Mouse (Mus musculus) forebrain, postnatal 0 days (tissue): Measurements from ENCODE around the gene Slc48a1. TPM values are rescaled to one million over a fixed set of nuclear protein-coding genes. Genes with fewer than 3 reads are reported as not detected.
A peak's percentile ranks its signal among the peaks of the same experiment; 100 is the strongest.

Experiments used
- ATAC-seq: fragments of 200-750 bp; cut with Nextera tagmentation; 2 replicates; pipeline ENCODE4 v1.8.0; 2017; ENCODE audit warnings: mild to moderate bottlenecking, moderate library complexity
- DNase-seq: peaks from one replicate; pipeline ENCODE4 v3.0.0-alpha.2; 2015
- H3K27ac ChIP-seq: fragments of 300-500 bp; sonication (generic); 2 replicates; pipeline ENCODE4 v1.5.1; 2014; ENCODE audit warnings: low read depth, mild to moderate bottlenecking, antibody characterized with exemption, low read length, moderate library complexity, mixed read lengths
- H3K27me3 ChIP-seq: fragments of 300-500 bp; sonication (generic); 2 replicates; pipeline ENCODE4 v1.6.1; 2014; ENCODE audit warnings: mild to moderate bottlenecking, low read length, mixed read lengths; ENCODE audit not compliant: insufficient read depth
- H3K36me3 ChIP-seq: fragments of 300-500 bp; sonication (generic); 2 replicates; pipeline ENCODE4 v1.6.1; 2014; ENCODE audit warnings: mild to moderate bottlenecking, moderate library complexity; ENCODE audit not compliant: insufficient read depth
- H3K4me1 ChIP-seq: fragments of 300-500 bp; sonication (generic); 2 replicates; pipeline ENCODE4 v1.6.1; 2014; ENCODE audit warnings: antibody characterized with exemption; ENCODE audit not compliant: insufficient read depth
- H3K4me2 ChIP-seq: fragments of 300-500 bp; sonication (generic); 2 replicates; pipeline ENCODE4 v1.6.1; 2014; ENCODE audit warnings: low read depth, mild to moderate bottlenecking, moderate library complexity
- H3K4me3 ChIP-seq: fragments of 300-500 bp; sonication (generic); 2 replicates; pipeline ENCODE4 v1.5.1; 2014; ENCODE audit warnings: low read depth, low read length, mixed read lengths
- H3K9ac ChIP-seq: fragments of 300-500 bp; sonication (generic); 2 replicates; pipeline ENCODE4 v1.6.1; 2014; ENCODE audit warnings: mild to moderate bottlenecking
- H3K9me3 ChIP-seq: fragments of 300-500 bp; sonication (generic); 2 replicates; pipeline ENCODE4 v1.6.1; 2016; ENCODE audit warnings: low read length
- CTCF ChIP-seq: sonication (generic); IDR thresholded peaks from 2 replicates; pipeline ENCODE4 v1.5.1; 2016; ENCODE audit warnings: antibody characterized with exemption, control low read depth, low read depth
- WGBS: fragments of 180-500 bp; shearing (Covaris S2); extraction: QIAGEN DNeasy Blood & Tissue Kit; methylation state at CpG from one replicate; pipeline ENCODE4 v1.1.7; 2014; 5-methylcytosine and 5-hydroxymethylcytosine counted together
- polyA plus RNA-seq: library from polyadenylated mRNA; unstranded; fragments of >200 nt; fragmentation: Nextera tagmentation; extraction: Ambion mirVana; gene quantifications from 2 replicates; pipeline ENCODE4 v1.2.1, GENCODE M21; 2015
- total RNA-seq: library from RNA; depleted of rRNA; stranded (reverse); fragments of >200 nt; gene quantifications from 2 replicates; pipeline ENCODE4 v1.2.3, GENCODE M21; 2014

The Slc48a1 gene
- total and polyA plus RNA-seq, 2 experiments from 2014 or later: 56.4 to 135 TPM

- TF ChIP-seq CTCF: no peak
- H3K4me1 ChIP-seq: peaks cover 7% of the 10 kb centered on the region; the same call in 1 of the 2 replicates
- no peak for ATAC-seq
- no peak overlapping the region for H3K4me2 ChIP-seq
- no peak overlapping the region for H3K9ac ChIP-seq
- H3K9me3 ChIP-seq: no peaks in the 10 kb centered on the region
- 73% methylated on average over 9 of the region's 9 CpGs for WGBS
- H3K27ac ChIP-seq: no peak overlapping the region
- H3K27me3 ChIP-seq: no peaks in the 10 kb centered on the region
- peaks cover 8% of the 10 kb centered on the region for H3K36me3 ChIP-seq
- DNase-seq: no peak
- no peak overlapping the region for H3K4me3 ChIP-seq
Observed at GRCm38 (mm10) chr15:97762733-97763132, 15.6 kb upstream of the Slc48a1 start.

- Histone ChIP-seq H3K9ac (no peak overlapping the region), H3K4me3 (no peak overlapping the region), H3K4me2 (no peak overlapping the region), H3K9me3 (no peaks in the 10 kb centered on the region), H3K27ac (no peak overlapping the region), H3K27me3 (no peaks in the 10 kb centered on the region), H3K4me1 (peaks cover 13% of the 10 kb centered on the region; the same call in 1 of the 2 replicates), H3K36me3 (peaks cover 8% of the 10 kb centered on the region)
- 66% methylated on average over 9 of the region's 9 CpGs for WGBS
- DNase-seq (no peak), ATAC-seq (no peak)
- no peak for TF ChIP-seq CTCF
Observed at GRCm38 (mm10) chr15:97763256-97764049, 14.9 kb upstream of the Slc48a1 start.

GRCm38 (mm10) chr15:97764532-97764931 lies 13.8 kb upstream of the Slc48a1 start:
- Histone ChIP-seq H3K36me3 (peaks cover 4% of the 10 kb centered on the region; the same call in 1 of the 2 replicates), H3K9ac (no peak overlapping the region), H3K4me3 (no peak overlapping the region), H3K27ac (no peak overlapping the region), H3K27me3 (no peaks in the 10 kb centered on the region), H3K9me3 (no peaks in the 10 kb centered on the region), H3K4me2 (no peak overlapping the region), H3K4me1 (peaks cover 13% of the 10 kb centered on the region; the same call in 1 of the 2 replicates)
- WGBS: 78% methylated on average over 2 of the region's 2 CpGs
- DNase-seq: no peak
- ATAC-seq: no peak
- no peak for TF ChIP-seq CTCF

- no peak overlapping the region for H3K27ac ChIP-seq
- DNase-seq (no peak), ATAC-seq (no peak)
- H3K9me3 ChIP-seq: no peaks in the 10 kb centered on the region
- 0 out of 2 replicates have a peak overlapping the region, but pooled peaks have one; percentile 4 for H3K4me3 ChIP-seq
- no peaks in the 10 kb centered on the region for H3K36me3 ChIP-seq
- no peaks in the 10 kb centered on the region for H3K27me3 ChIP-seq
- H3K4me2 ChIP-seq: peak overlapping the region; percentile 96
- WGBS: 46% methylated on average over 12 of the region's 13 CpGs
- H3K4me1 ChIP-seq: peaks cover 13% of the 10 kb centered on the region; the same call in 1 of the 2 replicates
- no peak overlapping the region for H3K9ac ChIP-seq
- no peak for TF ChIP-seq CTCF
Observed at GRCm38 (mm10) chr15:97765090-97765794, 13.1 kb upstream of the Slc48a1 start.

GRCm38 (mm10) chr15:97766194-97766593 lies 12.1 kb upstream of the Slc48a1 start:
- H3K4me2 ChIP-seq: peak overlapping the region; percentile 96
- H3K9ac ChIP-seq: peak overlapping the region; percentile 60; the same call in 1 of the 2 replicates
- no peaks in the 10 kb centered on the region for H3K9me3 ChIP-seq
- H3K36me3 ChIP-seq: no peaks in the 10 kb centered on the region
- peak overlapping the region; percentile 75 for H3K27ac ChIP-seq
- DNase-seq: peak; percentile 63
- H3K4me1 ChIP-seq: peaks cover 13% of the 10 kb centered on the region; the same call in 1 of the 2 replicates
- no peaks in the 10 kb centered on the region for H3K27me3 ChIP-seq
- 5% methylated on average over 8 of the region's 8 CpGs for WGBS
- ATAC-seq: peak; percentile 15
- TF ChIP-seq CTCF: no peak
- peak overlapping the region; percentile 55 for H3K4me3 ChIP-seq

- Histone ChIP-seq H3K27ac (peak overlapping the region; percentile 75), H3K4me1 (peaks cover 13% of the 10 kb centered on the region; the same call in 1 of the 2 replicates), H3K27me3 (no peaks in the 10 kb centered on the region), H3K36me3 (no peaks in the 10 kb centered on the region), H3K4me2 (peak overlapping the region; percentile 96), H3K4me3 (peak overlapping the region; percentile 55), H3K9ac (peak overlapping the region; percentile 60), H3K9me3 (no peaks in the 10 kb centered on the region)
- WGBS: 7% methylated on average over 23 of the region's 23 CpGs
- ATAC-seq (no peak), DNase-seq (no peak)
- TF ChIP-seq CTCF: no peak
Observed at GRCm38 (mm10) chr15:97766594-97767279, 11.6 kb upstream of the Slc48a1 start.
